14 mouse cellular contexts compared by ENCODE assay signal in the genomic region with DNA sequence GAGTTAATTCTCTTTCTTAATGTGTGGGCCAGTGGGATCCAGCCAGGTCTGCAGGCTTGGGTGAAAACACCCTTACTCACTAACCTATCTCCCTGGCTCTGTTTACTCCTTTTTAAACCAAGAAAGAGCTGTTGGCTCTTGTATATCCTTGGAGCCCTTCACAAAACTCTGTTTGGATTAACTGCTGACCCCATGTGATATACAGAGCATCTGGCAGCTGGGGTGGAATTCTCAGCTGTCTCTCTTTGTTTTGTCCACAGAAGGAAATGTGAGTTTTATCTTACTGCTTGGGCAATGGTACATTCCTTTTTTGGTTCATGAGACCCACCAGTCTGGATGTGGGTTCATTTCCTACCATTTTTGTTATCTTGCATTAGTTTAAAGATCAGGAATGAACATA.
DNase-seq lines count a peak whose midpoint lies in the region; ATAC-seq and TF ChIP-seq lines count a peak whose summit lies in the region.
"Had no signal": no experiment of that assay in that cellular context is flagged by ENCODE, and none has a peak within 500 bp of the region (broad histone marks: within the 10 kb centered on the region; RNA-seq: fewer than 3 reads in every experiment).

No protein-coding gene starts in this region.

- no peak for ATAC-seq in heart, embryonic 12.5 days (ENCODE audit: insufficient number of reproducible peaks, low FRiP score)
- ATAC-seq in limb, embryonic 14.5 days (ENCODE audit: low FRiP score, low read depth) = peak; percentile 72; the same call in 1 of the 2 replicates
- ATAC-seq in limb, embryonic 15.5 days (ENCODE audit: insufficient number of reproducible peaks, low FRiP score, low TSS enrichment, low read depth) = no peak
- ATAC-seq in stomach, postnatal 0 days (ENCODE audit: low FRiP score, low TSS enrichment) = peak; percentile 61; the same call in 1 of the 2 replicates
- ATAC-seq: forebrain, embryonic 14.5 days; inflammation-experienced regulatory T-cells, adult 6 months had no signal

- no peaks in the 10 kb centered on the region for H3K36me3 ChIP-seq in heart, embryonic 12.5 days
- H3K36me3 ChIP-seq in limb, embryonic 14.5 days (ENCODE audit: control insufficient read depth, insufficient read depth, low read length) = no peaks in the 10 kb centered on the region
- no peaks in the 10 kb centered on the region for H3K36me3 ChIP-seq in limb, embryonic 10.5 days
- no peaks in the 10 kb centered on the region for H3K36me3 ChIP-seq in limb, embryonic 15.5 days
- no peaks in the 10 kb centered on the region for H3K36me3 ChIP-seq in stomach, postnatal 0 days (ENCODE audit: control insufficient read depth, insufficient read depth, low read length)
- H3K36me3 ChIP-seq: hindbrain, embryonic 10.5 days; neural tube, embryonic 13.5 days had no signal

- H3K4me3 ChIP-seq in heart, embryonic 12.5 days = no peak overlapping the region
- H3K4me3 ChIP-seq in limb, embryonic 14.5 days (replicated peaks; ENCODE audit: low read length) = no peak overlapping the region
- H3K4me3 ChIP-seq in limb, embryonic 10.5 days = no peak overlapping the region
- no peak overlapping the region for H3K4me3 ChIP-seq in limb, embryonic 15.5 days
- no peak overlapping the region for H3K4me3 ChIP-seq in stomach, postnatal 0 days (ENCODE audit: low read depth, low read length)
- H3K4me3 ChIP-seq: hindbrain, embryonic 10.5 days; neural tube, embryonic 13.5 days had no signal

- no peaks in the 10 kb centered on the region for H3K9me3 ChIP-seq in heart, embryonic 12.5 days (replicated peaks)
- no peaks in the 10 kb centered on the region for H3K9me3 ChIP-seq in limb, embryonic 14.5 days (ENCODE audit: control insufficient read depth, low read length)
- no peaks in the 10 kb centered on the region for H3K9me3 ChIP-seq in limb, embryonic 10.5 days (replicated peaks)
- H3K9me3 ChIP-seq in limb, embryonic 15.5 days = no peaks in the 10 kb centered on the region
- H3K9me3 ChIP-seq in stomach, postnatal 0 days (ENCODE audit: control insufficient read depth, low read length) = no peaks in the 10 kb centered on the region
- H3K9me3 ChIP-seq: hindbrain, embryonic 10.5 days; neural tube, embryonic 13.5 days had no signal

- H3K27ac ChIP-seq in heart, embryonic 12.5 days (ENCODE audit: poor library complexity, severe bottlenecking) = 0 out of 2 replicates have a peak overlapping the region, but pooled peaks have one; percentile 6
- no peak overlapping the region for H3K27ac ChIP-seq in limb, embryonic 14.5 days (replicated peaks; ENCODE audit: low read depth, low read length)
- no peak overlapping the region for H3K27ac ChIP-seq in limb, embryonic 10.5 days
- H3K27ac ChIP-seq in limb, embryonic 15.5 days = peak overlapping the region; percentile 38; the same call in 1 of the 2 replicates
- H3K27ac ChIP-seq in stomach, postnatal 0 days (replicated peaks) = peak overlapping the region; percentile 67
- H3K27ac ChIP-seq: hindbrain, embryonic 10.5 days; neural tube, embryonic 13.5 days had no signal

- intact Hi-C loops in left cerebral cortex, postnatal 25 days (cut with DNase I) = loop anchor here (1.0 kb wide), 1 partner anchor 183 kb away; no protein-coding TSS in a partner anchor

- TF ChIP-seq CTCF in stomach, postnatal 0 days (IDR thresholded peaks at IDR 0.05; ENCODE audit: low read depth) = no peak

- H3K9ac ChIP-seq in heart, embryonic 12.5 days = no peak overlapping the region
- no peak overlapping the region for H3K9ac ChIP-seq in limb, embryonic 14.5 days (ENCODE audit: low read depth, low read length, severe bottlenecking)
- no peak overlapping the region for H3K9ac ChIP-seq in limb, embryonic 15.5 days
- H3K9ac ChIP-seq in stomach, postnatal 0 days (ENCODE audit: low read length) = no peak overlapping the region
- H3K9ac ChIP-seq: neural tube, embryonic 13.5 days had no signal

- H3K4me2 ChIP-seq in heart, embryonic 12.5 days = no peak overlapping the region
- no peak overlapping the region for H3K4me2 ChIP-seq in limb, embryonic 14.5 days (replicated peaks; ENCODE audit: low read depth, low read length, severe bottlenecking)
- H3K4me2 ChIP-seq in limb, embryonic 15.5 days = no peak overlapping the region
- H3K4me2 ChIP-seq in stomach, postnatal 0 days (replicated peaks; ENCODE audit: low read depth) = no peak overlapping the region
- H3K4me2 ChIP-seq: liver, embryonic 11.5 days; neural tube, embryonic 13.5 days had no signal

- DNase-seq in heart, adult 8-10 months (ENCODE audit: low spot score) = no peak
- peak; percentile 34 for DNase-seq in limb, embryonic 14.5 days (ENCODE audit: low spot score)
- no peak for DNase-seq in limb, embryonic 10.5 days (ENCODE audit: low spot score)
- DNase-seq in stomach, postnatal 0 days (ENCODE audit: low spot score) = no peak
- no peak for DNase-seq in left cerebral cortex, postnatal 25 days (ENCODE audit: low spot score in 2 of 2)
- DNase-seq: B cell, adult 2 months; retina, postnatal 1 day had no signal

- H3K27me3 ChIP-seq in heart, embryonic 12.5 days (replicated peaks) = no peaks in the 10 kb centered on the region
- H3K27me3 ChIP-seq in limb, embryonic 14.5 days (ENCODE audit: control insufficient read depth, insufficient read depth, low read length) = no peaks in the 10 kb centered on the region
- no peaks in the 10 kb centered on the region for H3K27me3 ChIP-seq in limb, embryonic 10.5 days (ENCODE audit: low read depth, poor library complexity, severe bottlenecking)
- no peaks in the 10 kb centered on the region for H3K27me3 ChIP-seq in limb, embryonic 15.5 days
- no peaks in the 10 kb centered on the region for H3K27me3 ChIP-seq in stomach, postnatal 0 days (ENCODE audit: control insufficient read depth, insufficient read depth, low read length)
- H3K27me3 ChIP-seq: neural tube, embryonic 13.5 days had no signal

- peaks cover 51% of the 10 kb centered on the region for H3K4me1 ChIP-seq in heart, embryonic 12.5 days (replicated peaks)
- peaks cover 22% of the 10 kb centered on the region for H3K4me1 ChIP-seq in limb, embryonic 14.5 days (ENCODE audit: control insufficient read depth, insufficient read depth, low read length)
- peaks cover 12% of the 10 kb centered on the region for H3K4me1 ChIP-seq in limb, embryonic 10.5 days
- peaks cover 30% of the 10 kb centered on the region for H3K4me1 ChIP-seq in limb, embryonic 15.5 days
- peaks cover 10% of the 10 kb centered on the region for H3K4me1 ChIP-seq in stomach, postnatal 0 days (replicated peaks; ENCODE audit: control insufficient read depth, insufficient read depth)

- TF ChIP-seq POLR2A in limb, embryonic 14.5 days (IDR thresholded peaks at IDR 0.05; ENCODE audit: borderline replicate concordance, extremely low read depth, insufficient read depth, insufficient read length) = no peak

- TF ChIP-seq EP300 in stomach, postnatal 0 days (optimal IDR thresholded peaks at IDR 0.05) = peak; percentile 33

Comparison
In these comparisons a context has a peak if more than half of its experiments do, and no peak if none do; other contexts are left out.
1. ATAC-seq: peak in limb, embryonic 14.5 days (single experiment) and stomach, postnatal 0 days (single experiment); none in heart, embryonic 12.5 days (single experiment) and limb, embryonic 15.5 days (single experiment).
2. H3K27ac ChIP-seq: peak in heart, embryonic 12.5 days (single experiment), limb, embryonic 15.5 days (single experiment) and stomach, postnatal 0 days (single experiment); none in limb, embryonic 14.5 days (single experiment) and limb, embryonic 10.5 days (single experiment).